Mouse (Mus musculus) ES-Bruce4 (cell line): ENCODE data around the gene Numbl.

ENCODE experiments used
- CTCF ChIP-seq: IDR thresholded peaks from one replicate; pipeline ENCODE4 v1.8.1; 2011; ENCODE audit warnings: low read depth, low read length
- POLR2A ChIP-seq: IDR thresholded peaks from one replicate; pipeline ENCODE4 v1.8.1; 2011; ENCODE audit warnings: low read length; ENCODE audit not compliant: insufficient read depth

GRCm38 (mm10) chr7:27284865-27285697 is 26.8 kb downstream of the Numbl start:
- peak; percentile 85 for TF ChIP-seq CTCF
- TF ChIP-seq POLR2A: peak; percentile 6
